Mouse (Mus musculus) stomach, embryonic 16.5 days (tissue): ENCODE measurements around the gene Xlr4b. TPM values are rescaled to one million over a fixed set of nuclear protein-coding genes. Genes with fewer than 3 reads are reported as not detected.
"Not testable (repeated sequence)": the region's sequence is repeated elsewhere in the genome, so short reads cannot be mapped to it uniquely, and the experiment has no call there.

Experiments
- ATAC-seq: fragments of 200-750 bp; cut with Nextera tagmentation; 2 replicates; pipeline ENCODE4 v1.8.0; 2017; ENCODE audit warnings: moderate number of reproducible peaks, moderate TSS enrichment; ENCODE audit not compliant: insufficient read depth, low FRiP score
- H3K27ac ChIP-seq: fragments of 300-500 bp; sonication (generic); 2 replicates; pipeline ENCODE4 v1.5.1; 2014; ENCODE audit warnings: low read length
- H3K27me3 ChIP-seq: fragments of 300-500 bp; sonication (generic); 2 replicates; pipeline ENCODE4 v1.6.1; 2014; ENCODE audit warnings: low read length, control low read depth, mixed read lengths; ENCODE audit not compliant: control insufficient read depth, insufficient read depth
- H3K36me3 ChIP-seq: fragments of 300-500 bp; sonication (generic); 2 replicates; pipeline ENCODE4 v1.6.1; 2014; ENCODE audit warnings: low read length; ENCODE audit not compliant: control insufficient read depth, insufficient read depth
- H3K4me1 ChIP-seq: fragments of 300-500 bp; sonication (generic); 2 replicates; pipeline ENCODE4 v1.6.1; 2014; ENCODE audit warnings: low read length, control low read depth, mixed read lengths; ENCODE audit not compliant: control insufficient read depth, insufficient read depth
- H3K4me2 ChIP-seq: fragments of 300-500 bp; sonication (generic); 2 replicates; pipeline ENCODE4 v1.6.1; 2014; ENCODE audit warnings: low read depth, low read length, mixed read lengths
- H3K4me3 ChIP-seq: fragments of 300-500 bp; sonication (generic); replicated peaks from 2 replicates; pipeline ENCODE4 v1.5.1; 2014; ENCODE audit warnings: mild to moderate bottlenecking, low read length
- H3K9ac ChIP-seq: fragments of 300-500 bp; sonication (generic); 2 replicates; pipeline ENCODE4 v1.6.1; 2014; ENCODE audit warnings: low read length
- H3K9me3 ChIP-seq: fragments of 300-500 bp; sonication (generic); replicated peaks from 2 replicates; pipeline ENCODE4 v1.6.1; 2016; ENCODE audit warnings: low read length, control low read depth; ENCODE audit not compliant: control insufficient read depth
- WGBS: fragments of 180-500 bp; shearing (Covaris S2); extraction: QIAGEN DNeasy Blood & Tissue Kit; methylation state at CpG from one replicate; pipeline ENCODE4 v1.1.7; 2014; 5-methylcytosine and 5-hydroxymethylcytosine counted together
- polyA plus RNA-seq: library from polyadenylated mRNA; unstranded; fragments of >200 nt; fragmentation: Nextera tagmentation; extraction: Ambion mirVana; gene quantifications from 2 replicates; pipeline ENCODE4 v1.2.1, GENCODE M21; 2015

The Xlr4b gene
- polyA plus RNA-seq, 1 experiment from 2014 or later: 0.90 TPM

DNA sequence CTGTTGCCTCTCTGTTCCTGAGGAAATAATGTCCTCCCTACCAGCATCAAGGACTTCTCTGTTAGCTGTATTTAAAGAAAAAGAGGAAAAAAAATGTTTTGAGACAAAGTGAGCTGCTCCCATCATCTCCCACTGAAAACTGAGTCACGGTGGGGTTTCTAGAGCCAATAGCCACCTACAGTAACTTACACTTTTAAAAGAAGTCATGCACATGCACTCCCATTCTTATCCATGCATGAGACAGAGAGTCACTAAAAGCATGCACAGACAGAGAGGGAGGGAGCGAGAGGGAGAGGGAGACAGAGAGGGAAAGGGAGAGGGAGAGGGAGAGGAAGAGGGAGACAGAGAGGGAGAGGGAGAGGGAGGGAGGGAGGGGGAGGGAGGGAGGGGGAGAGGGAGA is 48.3 kb downstream of the Xlr4b start:
- H3K9me3 ChIP-seq, H3K4me1 ChIP-seq, H3K4me2 ChIP-seq, H3K27ac ChIP-seq, H3K36me3 ChIP-seq, H3K9ac ChIP-seq, H3K4me3 ChIP-seq, H3K27me3 ChIP-seq, ATAC-seq: not testable (repeated sequence)
- 70% methylated on average over 1 of the region's 2 CpGs for WGBS

DNA sequence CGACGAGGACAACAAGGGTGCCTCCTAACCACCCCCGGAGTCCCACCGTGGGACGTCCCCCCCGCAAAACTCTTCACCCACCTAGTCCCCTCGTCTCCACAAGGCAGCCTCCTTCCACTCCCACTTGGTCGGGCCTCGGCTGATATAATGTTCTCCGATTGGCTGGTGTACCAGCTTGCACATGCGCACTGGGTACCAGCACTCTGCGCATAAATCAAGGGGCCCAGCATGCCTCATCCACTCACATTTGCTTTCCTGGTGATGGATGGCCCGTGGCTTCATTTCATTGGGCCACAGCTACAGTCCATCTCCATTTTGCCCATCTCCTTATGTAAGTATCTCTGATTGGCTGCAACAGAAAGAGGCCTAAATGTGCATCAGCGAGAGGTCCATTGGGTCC is 51.1 kb downstream of the Xlr4b start, which contains the start of gene Xlr3c:
TSS of gene Xlr3c (minus strand) at position 121 of the 400 bp plus-strand sequence.
- not testable (repeated sequence) for H3K4me1 ChIP-seq, H3K9ac ChIP-seq, ATAC-seq, H3K4me2 ChIP-seq, H3K9me3 ChIP-seq, H3K27me3 ChIP-seq, H3K4me3 ChIP-seq, H3K36me3 ChIP-seq, H3K27ac ChIP-seq
- WGBS: 93% methylated on average over 14 of the region's 14 CpGs

Other genes starting within 250 kb of the Xlr4b start
- 25.5 and 32.3 TPM in 2 replicates for gene Zfp185, start 227.0 kb upstream of the Xlr4b start, polyA plus RNA-seq
- gene Pnma5, start 177.2 kb upstream of the Xlr4b start, polyA plus RNA-seq: 0.10 and 0.17 TPM in 2 replicates
- gene Pnma3, start 149.5 kb upstream of the Xlr4b start, polyA plus RNA-seq: 0.10 and 0.16 TPM in 2 replicates
- 0.97 and 1.0 TPM in 2 replicates for gene Xlr4a, start 131.9 kb upstream of the Xlr4b start, polyA plus RNA-seq
- 5.6 and 5.7 TPM in 2 replicates for gene Xlr3a, start 117.2 kb upstream of the Xlr4b start, polyA plus RNA-seq
- gene Gm14685, start 97.3 kb upstream of the Xlr4b start, polyA plus RNA-seq: 0.14 and 0.19 TPM in 2 replicates
- gene Xlr5b, start 65.5 kb upstream of the Xlr4b start, polyA plus RNA-seq: not detected in 2 replicates
- gene DXBay18, start 64.9 kb upstream of the Xlr4b start, polyA plus RNA-seq: not detected in 2 replicates
- gene Spin2d, start 37.3 kb upstream of the Xlr4b start, polyA plus RNA-seq: not detected in 2 replicates
- 9.6 and 12.5 TPM in 2 replicates for gene Xlr3b, start 22.1 kb upstream of the Xlr4b start, polyA plus RNA-seq
- gene F8a, start 14.0 kb downstream of the Xlr4b start, polyA plus RNA-seq: 12.8 and 14.7 TPM in 2 replicates
- gene Xlr4c, start 28.8 kb downstream of the Xlr4b start, polyA plus RNA-seq: 0.67 and 0.93 TPM in 2 replicates
- gene Xlr3c, start 51.1 kb downstream of the Xlr4b start, polyA plus RNA-seq: not detected in 2 replicates
- 0.12 and 0.31 TPM in 2 replicates for gene Xlr5a, start 78.6 kb downstream of the Xlr4b start, polyA plus RNA-seq
- not detected in 2 replicates for gene Xlr5c, start 78.6 kb downstream of the Xlr4b start, polyA plus RNA-seq
- not detected in 2 replicates for gene Gm45015, start 122.5 kb downstream of the Xlr4b start, polyA plus RNA-seq
- gene Zfp275, start 128.3 kb downstream of the Xlr4b start, polyA plus RNA-seq: 13.5 and 14.7 TPM in 2 replicates
- gene Gm18336, start 184.4 kb downstream of the Xlr4b start, polyA plus RNA-seq: not detected in 2 replicates
- 0.11 and 0.30 TPM in 2 replicates for gene Zfp92, start 196.8 kb downstream of the Xlr4b start, polyA plus RNA-seq
- 12.3 and 24.8 TPM in 2 replicates for gene Trex2, start 221.0 kb downstream of the Xlr4b start, polyA plus RNA-seq
- 49.6 and 50.9 TPM in 2 replicates for gene Haus7, start 244.7 kb downstream of the Xlr4b start, polyA plus RNA-seq